Mouse (Mus musculus): Measurements from ENCODE around the gene Ltbp2.

DNA sequence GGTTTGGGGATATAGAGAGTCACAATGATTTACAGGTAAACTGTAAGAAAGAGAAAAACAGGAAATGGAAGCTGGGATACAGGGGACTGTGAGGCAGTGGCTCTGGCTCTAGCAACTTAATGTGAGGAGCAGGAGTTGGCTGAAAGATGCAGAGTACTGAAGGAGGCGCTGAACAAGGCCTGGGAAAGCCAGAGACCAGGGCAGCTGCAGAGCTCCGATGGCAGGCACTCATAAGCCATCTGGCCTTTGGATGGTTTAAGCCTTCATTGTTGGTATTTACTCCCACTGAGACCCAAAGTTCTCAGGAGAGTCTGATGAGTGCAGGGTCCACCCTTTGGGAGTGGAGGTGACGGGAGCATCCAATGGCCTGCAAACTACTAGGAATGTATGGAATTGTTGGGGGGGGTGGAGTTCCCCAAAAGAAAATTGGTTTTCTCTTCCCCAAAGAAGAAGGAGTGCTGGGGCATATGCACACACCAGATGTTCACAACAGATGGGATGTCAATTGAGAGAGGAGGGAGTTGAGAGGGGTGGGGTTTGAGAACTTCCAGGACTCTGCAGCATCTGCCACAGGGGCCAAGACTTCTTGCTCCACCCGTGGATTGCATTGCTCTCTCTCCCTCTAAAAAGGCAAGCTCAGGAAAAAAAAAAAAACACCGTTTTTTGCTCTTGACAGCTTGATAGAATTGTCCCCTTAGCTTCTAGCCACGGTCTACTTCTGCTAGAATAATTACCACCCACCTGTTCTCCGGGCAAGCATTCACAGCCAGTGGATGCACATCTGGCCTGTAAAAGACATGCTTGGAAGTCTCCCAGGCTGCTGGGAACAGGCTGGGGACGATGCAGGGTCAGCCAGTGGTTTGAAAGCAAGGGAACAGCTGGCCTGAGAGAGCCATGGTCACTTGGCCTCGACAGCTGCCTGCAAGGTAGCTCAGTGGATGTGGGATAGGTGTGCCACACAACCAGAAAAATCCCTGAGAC lies 17.6 kb upstream of the Ltbp2 start:
- TF ChIP-seq CTCF (conservative IDR thresholded peaks at IDR 0.05; ENCODE audit: insufficient read depth, insufficient read length, low read depth, low read length) (no peak), POLR2A (IDR thresholded peaks at IDR 0.05; ENCODE audit: low read depth, low read length) (no peak)
